Mouse (Mus musculus) megakaryocyte, embryonic 14.5 days (primary cell): ENCODE measurements around the gene Gm38392.

Source experiments
- FLI1 ChIP-seq: IDR thresholded peaks from 2 replicates; pipeline ENCODE4 v1.6.1; 2012; ENCODE audit warnings: low read length, inconsistent platforms, mixed read lengths
- GATA1 ChIP-seq: IDR thresholded peaks from 3 replicates; pipeline ENCODE4 v1.6.1; 2012; ENCODE audit warnings: mixed read lengths, low read length, inconsistent platforms, borderline replicate concordance

DNA sequence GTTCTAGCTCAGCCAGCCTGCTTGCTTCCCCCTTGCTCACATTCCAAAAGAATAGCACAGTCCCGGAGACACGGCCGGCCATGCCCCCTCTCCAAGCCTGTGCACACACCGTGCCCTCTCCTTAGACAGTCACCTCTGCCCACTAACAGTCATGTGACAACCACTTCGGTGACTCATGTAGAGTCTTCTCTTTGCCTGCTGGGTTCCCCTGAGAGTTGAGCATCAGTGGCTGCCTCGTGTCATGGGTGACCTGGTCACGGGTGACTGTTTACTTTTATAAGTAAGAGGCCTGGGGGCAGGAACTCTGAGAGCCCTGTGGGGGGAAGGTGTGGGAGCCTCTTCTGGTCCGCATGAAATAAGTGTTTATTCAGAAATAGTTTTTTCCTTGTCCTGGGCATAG lies 53.0 kb downstream of the Gm38392 start:
- TF ChIP-seq GATA1 (no peak), FLI1 (no peak)
